Mouse (Mus musculus): ENCODE data around the gene Gpc3. TPM values are rescaled to one million over a fixed set of nuclear protein-coding genes. Genes with fewer than 3 reads are reported as not detected.

Gene Gpc3
- total and polyA plus RNA-seq, 3 experiments = not detected

DNA sequence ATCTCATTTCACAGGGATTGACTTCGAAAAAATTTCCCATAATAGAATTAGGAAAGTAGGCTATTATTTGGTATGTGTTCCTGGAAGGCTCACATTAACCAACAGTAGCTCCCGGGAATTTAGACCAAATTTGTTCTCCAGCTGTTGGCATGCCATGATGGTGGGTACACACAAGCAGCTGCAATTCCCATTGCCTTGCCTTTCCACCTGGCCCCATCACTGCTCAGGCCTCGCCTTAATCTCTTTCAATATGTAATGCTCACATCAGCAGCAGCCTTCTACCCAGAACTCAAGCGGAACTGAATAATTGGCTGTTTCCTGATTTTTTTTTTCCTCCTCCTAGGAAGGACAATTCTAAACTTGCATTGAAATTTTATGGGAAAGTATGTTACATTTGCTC, 102.6 kb downstream of the Gpc3 start:
- Histone ChIP-seq H3K27me3 (replicated peaks) (no peaks in the 10 kb centered on the region), H3K4me3 (replicated peaks in 1 of 3; ENCODE audit: low read depth in 2 of 3, low read length in 2 of 3, poor library complexity in 1 of 3) (no peak overlapping the region), H3K4me2 (ENCODE audit: insufficient read depth, low read depth, poor library complexity, severe bottlenecking) (no peak overlapping the region), H3K36me3 (replicated peaks in 1 of 2; ENCODE audit: control insufficient read depth in 1 of 2, insufficient read depth in 1 of 2, low read length in 1 of 2) (no peaks in the 10 kb centered on the region), H3K79me2 (replicated peaks; ENCODE audit: control insufficient read depth, extremely low read depth, insufficient read depth, poor library complexity, severe bottlenecking) (no peaks in the 10 kb centered on the region), H3K4me1 (ENCODE audit: control insufficient read depth in 1 of 2, insufficient read depth in 2 of 2) (no peaks in the 10 kb centered on the region), H3K9me3 (replicated peaks; ENCODE audit: low read length) (no peaks in the 10 kb centered on the region), H3K27ac (ENCODE audit: insufficient read depth, low read depth) (no peak overlapping the region), H3K9ac (ENCODE audit: insufficient read depth, low read depth) (no peak overlapping the region)
- dilution Hi-C loops (cut with MboI; ENCODE audit: extremely low pct_ligation_motif_present, extremely low pct_unique_long_range_greater_than_20kb, low sequenced_read_pairs) (no loop called here), in situ Hi-C loops (cut with MboI; ENCODE audit: low pct_ligation_motif_present, low pct_unique_long_range_greater_than_20kb, low sequenced_read_pairs) (no loop called here)
- no peak for DNase-seq (ENCODE audit: extremely low read depth)
- TF ChIP-seq CHD1 (IDR thresholded peaks at IDR 0.05; ENCODE audit: low read depth, low read length) (no peak), ZKSCAN1 (IDR thresholded peaks at IDR 0.05; ENCODE audit: borderline replicate concordance, low read depth, low read length) (no peak), RCOR1 (conservative IDR thresholded peaks at IDR 0.05; ENCODE audit: low read depth, low read length) (no peak), GABPA (IDR thresholded peaks at IDR 0.05; ENCODE audit: insufficient replicate concordance, low read depth, low read length) (no peak), POLR2A (IDR thresholded peaks at IDR 0.05; ENCODE audit: low read depth, low read length) (no peak), MAFK (IDR thresholded peaks at IDR 0.05; ENCODE audit: insufficient replicate concordance, low read length) (no peak), NRF1 (IDR thresholded peaks at IDR 0.05; ENCODE audit: low read depth, low read length) (no peak), CTCF (conservative IDR thresholded peaks at IDR 0.05 in 1 of 2, IDR thresholded peaks at IDR 0.05 in 1 of 2; ENCODE audit: low read depth in 2 of 2, low read length in 2 of 2) (no peak), ETS1 (conservative IDR thresholded peaks at IDR 0.05; ENCODE audit: low read depth, low read length) (no peak), USF2 (conservative IDR thresholded peaks at IDR 0.05; ENCODE audit: low read depth, low read length) (no peak), ELF1 (IDR thresholded peaks at IDR 0.05; ENCODE audit: low read depth, low read length) (no peak), MAZ (IDR thresholded peaks at IDR 0.05; ENCODE audit: low read depth, low read length) (no peak), BHLHE40 (IDR thresholded peaks at IDR 0.05; ENCODE audit: low read depth, low read length) (no peak), POLR2AphosphoS2 (IDR thresholded peaks at IDR 0.05; ENCODE audit: low read depth, low read length) (no peak), JUND (conservative IDR thresholded peaks at IDR 0.05; ENCODE audit: low read depth, low read length) (no peak)

DNA sequence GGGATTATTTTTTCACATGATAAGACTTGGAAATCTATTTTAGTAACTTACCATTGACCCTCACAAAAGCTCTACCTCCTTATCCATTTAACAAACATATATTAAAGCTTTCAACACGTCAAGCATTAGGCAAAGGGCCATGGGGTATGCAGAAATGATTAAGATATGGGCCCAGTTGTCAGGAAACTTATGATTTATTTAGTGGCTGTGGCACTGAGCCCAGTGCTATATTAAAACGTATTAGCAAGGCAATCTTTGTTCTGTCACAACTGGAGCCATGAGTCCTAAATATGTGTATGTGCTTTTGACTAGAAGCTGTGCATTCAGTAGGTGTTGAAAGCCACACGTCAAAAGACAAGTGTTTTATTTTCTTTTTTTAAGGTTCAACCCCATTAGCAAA, 109.9 kb downstream of the Gpc3 start:
- H3K79me2 ChIP-seq (replicated peaks; ENCODE audit: control insufficient read depth, extremely low read depth, insufficient read depth, poor library complexity, severe bottlenecking) = no peaks in the 10 kb centered on the region
- no peak overlapping the region for H3K4me2 ChIP-seq (ENCODE audit: insufficient read depth, low read depth, poor library complexity, severe bottlenecking)
- in situ Hi-C loops (cut with MboI; ENCODE audit: low pct_ligation_motif_present, low pct_unique_long_range_greater_than_20kb, low sequenced_read_pairs) (no loop called here), dilution Hi-C loops (cut with MboI; ENCODE audit: extremely low pct_ligation_motif_present, extremely low pct_unique_long_range_greater_than_20kb, low sequenced_read_pairs) (no loop called here)
- H3K9me3 ChIP-seq (replicated peaks; ENCODE audit: low read length) = no peaks in the 10 kb centered on the region
- no peak overlapping the region for H3K9ac ChIP-seq (ENCODE audit: insufficient read depth, low read depth)
- H3K27me3 ChIP-seq (replicated peaks) = no peaks in the 10 kb centered on the region
- no peaks in the 10 kb centered on the region for H3K36me3 ChIP-seq (replicated peaks in 1 of 2; ENCODE audit: control insufficient read depth in 1 of 2, insufficient read depth in 1 of 2, low read length in 1 of 2)
- no peak for DNase-seq (ENCODE audit: extremely low read depth)
- H3K4me1 ChIP-seq (ENCODE audit: control insufficient read depth in 1 of 2, insufficient read depth in 2 of 2) = no peaks in the 10 kb centered on the region
- TF ChIP-seq SMC3 (IDR thresholded peaks at IDR 0.05; ENCODE audit: low read depth, low read length) (no peak), MAZ (IDR thresholded peaks at IDR 0.05; ENCODE audit: low read depth, low read length) (no peak), MAFK (IDR thresholded peaks at IDR 0.05; ENCODE audit: insufficient replicate concordance, low read length) (no peak)
- no peak overlapping the region for H3K27ac ChIP-seq (ENCODE audit: insufficient read depth, low read depth)
- no peak overlapping the region for H3K4me3 ChIP-seq (replicated peaks in 1 of 3; ENCODE audit: low read depth in 2 of 3, low read length in 2 of 3, poor library complexity in 1 of 3)

All from CH12.LX (cell line).